Mouse (Mus musculus): ENCODE results near the gene Tceanc. TPM values are rescaled to one million over a fixed set of nuclear protein-coding genes. Genes with fewer than 3 reads are reported as not detected.
"Not testable (repeated sequence)": the region's sequence is repeated elsewhere in the genome, so short reads cannot be mapped to it uniquely, and the experiment has no call there.

Tceanc gene
- polyA plus RNA-seq, 1 experiment from 2014 or later = 4.9 TPM

DNA sequence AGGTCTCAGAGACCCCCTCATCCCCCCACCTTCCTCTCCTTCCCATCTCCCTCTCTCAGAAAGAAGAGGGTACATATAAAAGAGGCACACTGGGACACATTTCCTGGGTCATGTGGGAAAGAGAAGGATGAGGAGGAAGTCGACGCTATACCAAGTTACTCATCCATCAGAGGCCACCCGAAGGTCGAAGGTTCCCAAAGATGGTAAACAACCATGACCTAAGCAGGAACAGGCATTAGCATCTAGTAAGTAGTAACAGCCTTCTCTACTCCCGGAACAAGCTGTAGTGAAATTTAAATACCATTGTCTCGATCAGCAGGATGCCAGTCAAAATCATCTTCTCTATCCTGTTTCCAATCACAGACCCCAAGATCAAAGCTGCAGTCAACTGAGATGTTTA lies 13.3 kb upstream of the Tceanc start:
- Histone ChIP-seq H3K4me2 (ENCODE audit: low read length) (no peak overlapping the region), H3K4me1 (ENCODE audit: control insufficient read depth, insufficient read depth, low read length) (no peaks in the 10 kb centered on the region), H3K4me3 (ENCODE audit: low read depth, low read length) (no peak overlapping the region), H3K36me3 (ENCODE audit: control insufficient read depth, insufficient read depth, low read length) (no peaks in the 10 kb centered on the region), H3K27me3 (ENCODE audit: control insufficient read depth, insufficient read depth, low read depth, low read length) (0 out of 2 replicates have a peak, but pooled peaks cover under 1% of the 10 kb centered on the region), H3K9ac (ENCODE audit: low read depth, low read length) (no peak overlapping the region), H3K27ac (ENCODE audit: low read length) (no peak overlapping the region), H3K9me3 (replicated peaks; ENCODE audit: control insufficient read depth, low read length, poor library complexity, severe bottlenecking) (no peaks in the 10 kb centered on the region)
- ATAC-seq = no peak
- WGBS = 22% methylated on average over 6 of the region's 6 CpGs

DNA sequence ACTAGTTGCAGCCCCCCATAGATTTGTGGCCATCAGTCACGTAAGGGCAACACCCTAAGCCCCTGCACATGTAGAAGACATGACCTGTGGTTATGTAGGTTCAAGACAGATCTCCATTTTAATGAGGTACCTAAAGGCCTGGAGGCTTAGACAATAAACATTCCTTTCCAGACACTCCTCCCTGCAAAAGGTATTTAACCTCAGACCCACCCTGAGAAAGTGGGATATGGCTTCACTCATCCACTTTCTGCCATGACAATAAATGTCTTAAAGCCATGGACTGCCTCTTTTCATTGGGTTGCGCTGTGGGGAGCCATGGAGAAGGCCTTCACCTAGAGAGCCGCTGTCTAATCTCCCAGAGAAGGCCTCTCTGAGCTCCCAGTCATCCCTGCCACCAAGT lies 9.8 kb upstream of the Tceanc start:
- Histone ChIP-seq H3K9ac (ENCODE audit: low read depth, low read length) (no peak overlapping the region), H3K9me3 (replicated peaks; ENCODE audit: control insufficient read depth, low read length, poor library complexity, severe bottlenecking) (no peaks in the 10 kb centered on the region), H3K4me2 (ENCODE audit: low read length) (no peak overlapping the region), H3K27ac (ENCODE audit: low read length) (no peak overlapping the region), H3K27me3 (ENCODE audit: control insufficient read depth, insufficient read depth, low read depth, low read length) (no peaks in the 10 kb centered on the region; the same call in 1 of the 2 replicates), H3K36me3 (ENCODE audit: control insufficient read depth, insufficient read depth, low read length) (no peaks in the 10 kb centered on the region), H3K4me1 (ENCODE audit: control insufficient read depth, insufficient read depth, low read length) (no peaks in the 10 kb centered on the region), H3K4me3 (ENCODE audit: low read depth, low read length) (no peak overlapping the region)
- ATAC-seq = no peak
- 88% methylated on average over 3 of the region's 3 CpGs for WGBS

DNA sequence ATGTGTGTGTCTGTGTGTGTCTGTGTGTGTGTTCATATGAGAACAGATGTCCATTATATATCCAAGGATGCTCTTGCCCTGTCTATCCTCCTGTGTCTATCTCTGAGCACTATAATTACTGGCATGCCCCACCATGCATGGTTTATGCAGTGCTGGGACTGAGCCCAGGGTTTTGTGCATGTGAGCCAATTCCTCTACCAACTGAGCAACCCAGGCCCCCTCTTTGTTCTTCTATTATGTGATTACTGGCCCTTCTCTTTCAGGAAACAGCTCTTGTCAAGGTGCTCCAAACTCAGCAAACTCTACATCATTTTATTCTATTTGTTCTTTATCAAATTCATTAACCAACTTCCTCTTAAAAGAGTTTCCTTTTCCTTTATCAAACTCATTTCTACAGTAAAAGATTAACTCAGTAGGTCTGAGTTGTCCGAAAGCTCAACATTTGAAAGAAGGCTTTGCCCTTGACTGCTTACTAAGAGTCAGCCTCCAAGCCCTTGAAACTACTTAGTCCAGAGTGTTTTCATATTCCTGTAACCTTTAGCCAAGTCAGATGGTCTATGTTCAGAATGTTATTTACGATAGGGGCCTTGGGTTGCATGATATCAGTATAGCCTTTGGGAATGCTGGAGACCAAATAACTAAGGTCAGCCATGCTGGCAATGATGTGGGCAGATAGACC lies 7.4 kb upstream of the Tceanc start:
- H3K27ac ChIP-seq (ENCODE audit: low read length) = no peak overlapping the region
- 95% methylated on average over 2 of the region's 2 CpGs for WGBS
- no peaks in the 10 kb centered on the region for H3K36me3 ChIP-seq (ENCODE audit: control insufficient read depth, insufficient read depth, low read length)
- ATAC-seq = no peak
- no peak overlapping the region for H3K4me2 ChIP-seq (ENCODE audit: low read length)
- no peaks in the 10 kb centered on the region; the same call in 1 of the 2 replicates for H3K27me3 ChIP-seq (ENCODE audit: control insufficient read depth, insufficient read depth, low read depth, low read length)
- H3K9me3 ChIP-seq (replicated peaks; ENCODE audit: control insufficient read depth, low read length, poor library complexity, severe bottlenecking) = no peaks in the 10 kb centered on the region
- no peaks in the 10 kb centered on the region for H3K4me1 ChIP-seq (ENCODE audit: control insufficient read depth, insufficient read depth, low read length)
- H3K4me3 ChIP-seq (ENCODE audit: low read depth, low read length) = no peak overlapping the region
- no peak overlapping the region for H3K9ac ChIP-seq (ENCODE audit: low read depth, low read length)

DNA sequence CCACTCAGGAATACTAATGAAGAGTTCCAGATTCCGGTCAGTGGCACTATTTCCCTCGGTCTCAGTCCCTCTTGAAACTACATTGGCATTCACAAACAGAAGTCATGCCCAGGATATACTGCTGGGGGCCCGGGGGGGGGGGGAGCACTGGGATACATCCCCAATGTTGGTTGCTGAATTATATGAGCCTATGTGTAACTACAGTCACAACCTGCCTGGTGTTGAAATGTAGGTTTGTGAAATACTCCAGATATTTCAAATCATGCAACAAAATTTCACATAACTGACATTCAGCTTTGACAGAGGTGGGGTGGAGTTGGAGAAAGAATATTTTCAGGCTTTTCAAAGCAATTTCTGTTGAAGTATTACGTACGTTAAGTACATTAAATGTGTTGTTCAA lies 2.4 kb upstream of the Tceanc start:
- 81% methylated on average over 5 of the region's 5 CpGs for WGBS
- Histone ChIP-seq H3K9me3 (replicated peaks; ENCODE audit: control insufficient read depth, low read length, poor library complexity, severe bottlenecking) (no peaks in the 10 kb centered on the region), H3K27ac (ENCODE audit: low read length) (no peak overlapping the region), H3K4me1 (ENCODE audit: control insufficient read depth, insufficient read depth, low read length) (no peaks in the 10 kb centered on the region), H3K4me2 (ENCODE audit: low read length) (no peak overlapping the region), H3K4me3 (ENCODE audit: low read depth, low read length) (no peak overlapping the region), H3K27me3 (ENCODE audit: control insufficient read depth, insufficient read depth, low read depth, low read length) (no peaks in the 10 kb centered on the region; the same call in 1 of the 2 replicates), H3K36me3 (ENCODE audit: control insufficient read depth, insufficient read depth, low read length) (no peaks in the 10 kb centered on the region), H3K9ac (ENCODE audit: low read depth, low read length) (no peak overlapping the region)
- no peak for ATAC-seq

DNA sequence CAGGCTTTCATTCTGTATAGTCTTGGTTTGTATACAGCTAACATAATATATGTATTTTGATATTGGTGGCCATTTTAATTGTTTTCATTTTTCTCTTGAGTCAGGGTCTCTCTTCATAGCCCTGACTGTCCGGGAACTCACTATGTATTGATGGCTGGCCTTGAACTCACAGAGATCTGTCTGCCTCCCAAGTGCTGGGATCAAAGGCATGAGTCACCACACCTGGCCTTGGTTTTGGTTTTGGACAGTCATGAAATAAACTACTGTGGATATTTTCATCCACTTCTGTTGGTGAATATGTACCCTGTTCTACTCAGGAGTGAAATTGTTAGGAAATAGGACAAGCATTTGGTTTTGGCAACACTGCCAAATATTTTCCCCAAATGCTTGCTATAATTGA lies 1.7 kb downstream of the Tceanc start:
- Histone ChIP-seq H3K9ac (ENCODE audit: low read depth, low read length) (no peak overlapping the region), H3K9me3 (replicated peaks; ENCODE audit: control insufficient read depth, low read length, poor library complexity, severe bottlenecking) (no peaks in the 10 kb centered on the region), H3K4me3 (ENCODE audit: low read depth, low read length) (no peak overlapping the region), H3K36me3 (ENCODE audit: control insufficient read depth, insufficient read depth, low read length) (no peaks in the 10 kb centered on the region), H3K4me1 (ENCODE audit: control insufficient read depth, insufficient read depth, low read length) (no peaks in the 10 kb centered on the region), H3K27ac (ENCODE audit: low read length) (no peak overlapping the region), H3K4me2 (ENCODE audit: low read length) (no peak overlapping the region), H3K27me3 (ENCODE audit: control insufficient read depth, insufficient read depth, low read depth, low read length) (no peaks in the 10 kb centered on the region; the same call in 1 of the 2 replicates)
- ATAC-seq = no peak
- 95% methylated on average over 1 of the region's 1 CpGs for WGBS

GRCm38 (mm10) chrX:166515923-166516322 lies 2.4 kb downstream of the Tceanc start:
- no peak for ATAC-seq
- H3K27me3 ChIP-seq (ENCODE audit: control insufficient read depth, insufficient read depth, low read depth, low read length) = no peaks in the 10 kb centered on the region; the same call in 1 of the 2 replicates
- no peaks in the 10 kb centered on the region for H3K36me3 ChIP-seq (ENCODE audit: control insufficient read depth, insufficient read depth, low read length)
- H3K4me2 ChIP-seq (ENCODE audit: low read length) = no peak overlapping the region
- H3K4me1 ChIP-seq (ENCODE audit: control insufficient read depth, insufficient read depth, low read length) = no peaks in the 10 kb centered on the region
- no peak overlapping the region for H3K4me3 ChIP-seq (ENCODE audit: low read depth, low read length)
- no peaks in the 10 kb centered on the region for H3K9me3 ChIP-seq (replicated peaks; ENCODE audit: control insufficient read depth, low read length, poor library complexity, severe bottlenecking)
- H3K9ac ChIP-seq (ENCODE audit: low read depth, low read length) = no peak overlapping the region
- 87% methylated on average over 3 of the region's 3 CpGs for WGBS
- H3K27ac ChIP-seq (ENCODE audit: low read length) = no peak overlapping the region

DNA sequence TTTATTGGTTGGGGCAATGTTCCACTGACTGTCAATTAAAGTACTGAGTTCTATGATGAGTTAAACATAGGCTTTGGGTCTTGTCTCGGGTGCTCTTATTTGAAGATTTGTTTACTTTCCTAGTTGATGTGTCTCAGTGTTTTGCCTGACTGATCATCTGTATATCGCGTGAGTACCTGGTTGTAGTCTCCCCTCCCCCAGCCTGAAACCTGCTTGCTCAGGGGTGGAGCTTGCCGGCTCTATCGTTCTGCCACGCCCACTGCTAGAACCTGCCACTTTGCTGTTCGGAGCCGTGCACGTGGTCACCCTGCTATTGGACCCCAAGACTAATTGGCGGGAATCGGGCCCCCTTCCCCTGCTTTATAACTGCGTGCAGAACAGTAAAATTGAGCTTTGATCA lies 4.3 kb downstream of the Tceanc start:
- H3K4me2 ChIP-seq (ENCODE audit: low read length) = peak overlapping the region; percentile 34
- not testable (repeated sequence) for H3K9me3 ChIP-seq (replicated peaks; ENCODE audit: control insufficient read depth, low read length, poor library complexity, severe bottlenecking); H3K36me3 ChIP-seq (ENCODE audit: control insufficient read depth, insufficient read depth, low read length); H3K4me1 ChIP-seq (ENCODE audit: control insufficient read depth, insufficient read depth, low read length); H3K4me3 ChIP-seq (ENCODE audit: low read depth, low read length); H3K27me3 ChIP-seq (ENCODE audit: control insufficient read depth, insufficient read depth, low read depth, low read length); H3K9ac ChIP-seq (ENCODE audit: low read depth, low read length); ATAC-seq; H3K27ac ChIP-seq (ENCODE audit: low read length)
- 28% methylated on average over 12 of the region's 12 CpGs for WGBS

DNA sequence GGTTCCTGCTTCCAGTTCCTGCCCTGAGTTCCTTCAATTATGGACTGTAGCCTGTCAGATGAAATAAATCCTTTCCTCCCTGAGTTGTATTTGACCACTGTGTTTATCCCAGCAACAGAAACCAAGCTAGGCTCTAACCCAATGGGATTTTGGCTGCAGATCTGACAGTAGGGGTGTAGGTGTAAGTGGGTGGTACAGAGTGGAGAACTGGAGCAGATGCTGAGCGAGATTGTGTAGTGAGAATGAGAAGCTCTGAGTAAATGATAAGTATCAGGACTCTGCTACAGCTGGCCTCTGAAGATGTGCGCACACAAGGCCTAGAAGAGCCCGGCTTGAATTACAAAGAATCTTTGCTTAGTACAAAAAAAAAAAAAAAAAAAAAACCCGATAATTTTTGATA lies 6.3 kb downstream of the Tceanc start:
- 93% methylated on average over 4 of the region's 4 CpGs for WGBS
- Histone ChIP-seq H3K27me3 (ENCODE audit: control insufficient read depth, insufficient read depth, low read depth, low read length) (no peaks in the 10 kb centered on the region), H3K27ac (ENCODE audit: low read length) (no peak overlapping the region), H3K9me3 (replicated peaks; ENCODE audit: control insufficient read depth, low read length, poor library complexity, severe bottlenecking) (no peaks in the 10 kb centered on the region), H3K4me2 (ENCODE audit: low read length) (no peak overlapping the region), H3K4me1 (ENCODE audit: control insufficient read depth, insufficient read depth, low read length) (no peaks in the 10 kb centered on the region), H3K36me3 (ENCODE audit: control insufficient read depth, insufficient read depth, low read length) (no peaks in the 10 kb centered on the region), H3K4me3 (ENCODE audit: low read depth, low read length) (no peak overlapping the region), H3K9ac (ENCODE audit: low read depth, low read length) (no peak overlapping the region)
- ATAC-seq = no peak

DNA sequence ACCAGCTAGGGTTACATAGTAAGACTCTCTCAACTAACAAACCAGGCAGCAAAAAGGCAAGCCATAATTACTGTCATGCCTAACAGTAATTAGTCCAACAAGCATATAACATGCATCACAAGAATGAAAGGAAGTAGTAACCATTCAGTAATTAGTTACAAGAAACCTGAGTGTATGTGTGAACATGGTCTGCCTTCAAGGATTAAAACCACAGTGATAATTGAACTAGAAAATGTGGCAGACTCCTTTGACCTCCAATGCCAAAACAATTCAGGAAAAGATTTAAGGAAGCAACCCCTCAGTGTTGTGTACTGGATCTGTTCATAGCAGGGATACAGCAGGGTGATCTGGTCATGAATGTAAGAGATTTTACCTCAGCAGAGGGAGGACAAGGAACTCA lies 7.3 kb downstream of the Tceanc start:
- Histone ChIP-seq H3K27me3 (ENCODE audit: control insufficient read depth, insufficient read depth, low read depth, low read length) (no peaks in the 10 kb centered on the region), H3K4me2 (ENCODE audit: low read length) (no peak overlapping the region), H3K36me3 (ENCODE audit: control insufficient read depth, insufficient read depth, low read length) (no peaks in the 10 kb centered on the region), H3K4me1 (ENCODE audit: control insufficient read depth, insufficient read depth, low read length) (no peaks in the 10 kb centered on the region), H3K9me3 (replicated peaks; ENCODE audit: control insufficient read depth, low read length, poor library complexity, severe bottlenecking) (no peaks in the 10 kb centered on the region), H3K9ac (ENCODE audit: low read depth, low read length) (no peak overlapping the region), H3K27ac (ENCODE audit: low read length) (no peak overlapping the region), H3K4me3 (ENCODE audit: low read depth, low read length) (no peak overlapping the region)
- ATAC-seq = no peak

Data from midbrain, embryonic 16.5 days (tissue).